Mouse (Mus musculus) limb, embryonic 14.5 days (tissue): ENCODE measurements around the gene Pde4b. TPM values are rescaled to one million over a fixed set of nuclear protein-coding genes. Genes with fewer than 3 reads are reported as not detected.
A peak's percentile ranks its signal among the peaks of the same experiment; 100 is the strongest.

ENCODE experiments used
- ATAC-seq: fragments of 200-750 bp; cut with Nextera tagmentation; 2 replicates; pipeline ENCODE4 v1.8.0; 2017; ENCODE audit warnings: low read depth, moderate number of reproducible peaks, moderate TSS enrichment; ENCODE audit not compliant: low FRiP score
- DNase-seq: peaks from one replicate; pipeline ENCODE4 v3.0.0-alpha.2; 2015; ENCODE audit warnings: low spot score
- H3K27ac ChIP-seq: fragments of 300-500 bp; sonication (generic); replicated peaks from 2 replicates; pipeline ENCODE4 v1.5.1; 2014; ENCODE audit warnings: low read depth, mild to moderate bottlenecking, low read length, moderate library complexity, mixed read lengths
- H3K27me3 ChIP-seq: fragments of 300-500 bp; sonication (generic); 2 replicates; pipeline ENCODE4 v1.6.1; 2014; ENCODE audit warnings: low read length, mixed read lengths; ENCODE audit not compliant: control insufficient read depth, insufficient read depth
- H3K36me3 ChIP-seq: fragments of 300-500 bp; sonication (generic); 2 replicates; pipeline ENCODE4 v1.6.1; 2014; ENCODE audit warnings: mild to moderate bottlenecking, low read length, moderate library complexity, mixed read lengths; ENCODE audit not compliant: control insufficient read depth, insufficient read depth
- H3K4me1 ChIP-seq: fragments of 300-500 bp; sonication (generic); 2 replicates; pipeline ENCODE4 v1.6.1; 2014; ENCODE audit warnings: antibody characterized with exemption, low read length, mixed read lengths; ENCODE audit not compliant: control insufficient read depth, insufficient read depth
- H3K4me2 ChIP-seq: fragments of 300-500 bp; sonication (generic); replicated peaks from 2 replicates; pipeline ENCODE4 v1.6.1; 2014; ENCODE audit warnings: low read depth, mild to moderate bottlenecking, low read length, moderate library complexity; ENCODE audit not compliant: severe bottlenecking
- H3K4me3 ChIP-seq: fragments of 300-500 bp; sonication (generic); replicated peaks from 2 replicates; pipeline ENCODE4 v1.5.1; 2014; ENCODE audit warnings: low read length
- H3K9ac ChIP-seq: fragments of 300-500 bp; sonication (generic); 2 replicates; pipeline ENCODE4 v1.6.1; 2014; ENCODE audit warnings: mild to moderate bottlenecking, low read depth, low read length, moderate library complexity; ENCODE audit not compliant: severe bottlenecking
- H3K9me3 ChIP-seq: fragments of 300-500 bp; sonication (generic); 2 replicates; pipeline ENCODE4 v1.6.1; 2016; ENCODE audit warnings: low read length; ENCODE audit not compliant: control insufficient read depth
- POLR2A ChIP-seq: fragments of 200-500 bp; IDR thresholded peaks from 2 replicates; pipeline ENCODE4 v1.8.0; 2012; ENCODE audit warnings: inconsistent platforms, mild to moderate bottlenecking, moderate library complexity, borderline replicate concordance; ENCODE audit not compliant: insufficient read depth, insufficient read length; ENCODE audit errors: extremely low read depth
- WGBS: fragments of 180-500 bp; shearing (Covaris S2); extraction: QIAGEN DNeasy Blood & Tissue Kit; methylation state at CpG from one replicate; pipeline ENCODE4 v1.1.7; 2014; 5-methylcytosine and 5-hydroxymethylcytosine counted together
- polyA plus RNA-seq, 2 experiments: library from polyadenylated mRNA; depleted of rRNA in 1 of 2; stranded (reverse) in 1 of 2; unstranded in 1 of 2; fragments of >200 nt; fragmentation: Nextera tagmentation in 1 of 2; extraction: Ambion mirVana in 1 of 2; gene quantifications; 2 replicates each; pipeline versions ENCODE4 v1.2.1 to v1.2.3; 2012 to 2014

Pde4b gene
- polyA plus RNA-seq, 2 experiments, result 14.4 to 18.3 TPM

- Histone ChIP-seq H3K4me1 (peaks cover 26% of the 10 kb centered on the region), H3K27ac (no peak overlapping the region), H3K36me3 (no peaks in the 10 kb centered on the region), H3K9me3 (no peaks in the 10 kb centered on the region), H3K4me2 (no peak overlapping the region), H3K9ac (no peak overlapping the region), H3K4me3 (no peak overlapping the region), H3K27me3 (no peaks in the 10 kb centered on the region)
- TF ChIP-seq POLR2A, result no peak
- peak; percentile 38 for DNase-seq
- ATAC-seq, result 0 out of 2 replicates have a peak, but pooled peaks have one; percentile 24
- WGBS, result 53% methylated on average over 9 of the region's 9 CpGs
Observed at GRCm38 (mm10) chr4:102574226-102574625, 486.9 kb downstream of the Pde4b start.

- Histone ChIP-seq H3K9ac (no peak overlapping the region), H3K27me3 (no peaks in the 10 kb centered on the region), H3K4me1 (peaks cover 21% of the 10 kb centered on the region), H3K4me3 (no peak overlapping the region), H3K27ac (no peak overlapping the region), H3K36me3 (no peaks in the 10 kb centered on the region), H3K4me2 (no peak overlapping the region), H3K9me3 (no peaks in the 10 kb centered on the region)
- no peak for TF ChIP-seq POLR2A
- 89% methylated on average over 10 of the region's 10 CpGs for WGBS
- DNase-seq (no peak), ATAC-seq (no peak)
Observed at GRCm38 (mm10) chr4:102574666-102575254, 487.4 kb downstream of the Pde4b start.

GRCm38 (mm10) chr4:102576109-102576508 is 488.8 kb downstream of the Pde4b start:
- ATAC-seq (no peak), DNase-seq (no peak)
- Histone ChIP-seq H3K9me3 (no peaks in the 10 kb centered on the region), H3K4me2 (no peak overlapping the region), H3K4me1 (peaks cover 19% of the 10 kb centered on the region), H3K4me3 (no peak overlapping the region), H3K27me3 (no peaks in the 10 kb centered on the region), H3K27ac (no peak overlapping the region), H3K36me3 (no peaks in the 10 kb centered on the region), H3K9ac (no peak overlapping the region)
- WGBS, result 76% methylated on average over 6 of the region's 6 CpGs
- no peak for TF ChIP-seq POLR2A

GRCm38 (mm10) chr4:102577636-102578035 is 490.3 kb downstream of the Pde4b start:
- H3K4me1 ChIP-seq, result peaks cover 16% of the 10 kb centered on the region
- 88% methylated on average over 14 of the region's 14 CpGs for WGBS
- H3K9me3 ChIP-seq, result no peaks in the 10 kb centered on the region
- H3K4me2 ChIP-seq, result no peak overlapping the region
- ATAC-seq (no peak), DNase-seq (no peak)
- no peaks in the 10 kb centered on the region for H3K27me3 ChIP-seq
- no peaks in the 10 kb centered on the region for H3K36me3 ChIP-seq
- no peak for TF ChIP-seq POLR2A
- H3K4me3 ChIP-seq, result no peak overlapping the region
- H3K27ac ChIP-seq, result no peak overlapping the region
- no peak overlapping the region for H3K9ac ChIP-seq

- Histone ChIP-seq H3K4me1 (peaks cover 7% of the 10 kb centered on the region; the same call in 1 of the 2 replicates), H3K4me3 (no peak overlapping the region), H3K36me3 (no peaks in the 10 kb centered on the region), H3K27ac (no peak overlapping the region), H3K27me3 (no peaks in the 10 kb centered on the region), H3K9me3 (no peaks in the 10 kb centered on the region), H3K4me2 (no peak overlapping the region), H3K9ac (no peak overlapping the region)
- ATAC-seq (no peak), DNase-seq (no peak)
- no peak for TF ChIP-seq POLR2A
- WGBS, result 87% methylated on average over 4 of the region's 4 CpGs
Observed at GRCm38 (mm10) chr4:102579051-102579450, 491.7 kb downstream of the Pde4b start.
